Mouse (Mus musculus): Measurements from ENCODE around the gene Trpc7. TPM values are rescaled to one million over a fixed set of nuclear protein-coding genes. Genes with fewer than 3 reads are reported as not detected.

Gene Trpc7
- total RNA-seq, 2 experiments from 2014 or later: not detected

- no peak for DNase-seq
These were observed 105.1 kb downstream of the Trpc7 start for GRCm38 (mm10) chr13:56790683-56791082.

DNA sequence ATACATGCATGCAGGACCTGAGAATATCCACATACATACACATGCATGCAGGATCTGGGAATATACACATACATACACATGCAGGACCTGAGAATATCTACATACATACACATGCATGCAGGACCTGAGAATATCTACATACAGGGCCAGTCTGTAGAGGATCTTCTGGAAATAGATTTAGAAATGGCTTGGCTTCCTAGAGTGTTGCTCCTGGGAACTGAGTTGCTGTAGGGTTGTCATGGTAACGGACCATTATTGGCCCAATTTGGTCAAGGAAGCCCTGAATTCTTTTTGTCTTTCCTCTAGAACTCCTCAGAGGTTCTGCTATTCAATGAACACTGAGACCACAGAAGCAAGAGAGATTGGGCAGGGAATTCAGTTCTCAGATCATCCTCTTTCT lies 113.2 kb downstream of the Trpc7 start:
- DNase-seq: no peak

DNA sequence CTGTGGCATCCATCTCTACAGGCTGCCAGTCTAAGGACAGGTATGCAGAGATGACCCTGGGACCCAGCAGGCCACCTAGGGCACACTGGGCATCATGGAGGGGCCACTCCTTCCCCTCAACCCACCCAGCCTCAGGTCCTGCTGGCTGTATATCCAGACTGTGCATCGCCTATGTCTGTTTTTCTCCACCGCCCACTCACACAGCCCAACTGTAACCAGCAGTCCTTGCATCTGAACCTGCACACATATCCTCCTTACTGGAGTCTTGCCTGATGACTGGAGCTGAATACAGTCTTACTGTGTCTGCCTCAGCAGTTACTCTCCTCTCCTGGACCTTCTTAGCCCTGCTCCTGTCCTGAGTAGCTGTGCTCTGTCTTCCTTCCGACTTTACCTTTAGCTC lies 114.1 kb downstream of the Trpc7 start:
- no peak for DNase-seq

DNA sequence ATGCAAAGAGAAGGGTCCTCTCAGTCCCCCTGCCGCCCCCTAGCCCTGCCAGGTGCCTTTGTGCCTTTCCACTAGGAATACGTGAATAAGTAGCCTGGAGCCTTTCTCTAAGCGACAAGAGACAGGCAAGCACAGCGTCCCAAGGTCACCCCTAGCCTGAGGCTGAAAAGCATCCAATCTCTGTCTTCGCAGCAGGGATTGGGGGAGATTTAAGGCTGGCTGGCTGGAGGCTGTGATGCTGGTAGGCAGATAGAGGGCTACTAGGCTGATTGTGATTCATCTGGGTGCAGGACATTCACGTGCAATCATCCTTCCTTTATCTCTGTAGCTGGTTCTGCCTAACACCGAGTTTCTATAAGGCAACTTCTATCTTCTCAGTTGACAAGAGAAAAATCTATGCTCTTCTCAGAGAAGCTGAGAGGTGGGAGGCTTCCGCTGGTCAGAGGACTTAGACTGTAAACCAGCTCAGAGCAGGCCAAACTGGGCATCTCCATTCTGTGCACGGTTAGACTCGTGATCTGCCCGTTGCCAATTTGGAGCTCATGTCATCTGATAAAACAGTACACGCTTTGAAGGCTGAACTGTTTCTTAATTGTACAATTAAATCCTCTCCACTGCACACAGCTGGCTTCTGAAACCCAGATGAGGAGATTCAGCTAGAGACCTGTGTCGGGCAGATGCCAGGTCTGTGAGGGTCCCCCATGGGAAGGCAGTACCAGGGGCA lies 114.9 kb downstream of the Trpc7 start:
- no peak for DNase-seq

- DNase-seq: no peak
These were observed 121.5 kb downstream of the Trpc7 start for GRCm38 (mm10) chr13:56774304-56774703.

DNA sequence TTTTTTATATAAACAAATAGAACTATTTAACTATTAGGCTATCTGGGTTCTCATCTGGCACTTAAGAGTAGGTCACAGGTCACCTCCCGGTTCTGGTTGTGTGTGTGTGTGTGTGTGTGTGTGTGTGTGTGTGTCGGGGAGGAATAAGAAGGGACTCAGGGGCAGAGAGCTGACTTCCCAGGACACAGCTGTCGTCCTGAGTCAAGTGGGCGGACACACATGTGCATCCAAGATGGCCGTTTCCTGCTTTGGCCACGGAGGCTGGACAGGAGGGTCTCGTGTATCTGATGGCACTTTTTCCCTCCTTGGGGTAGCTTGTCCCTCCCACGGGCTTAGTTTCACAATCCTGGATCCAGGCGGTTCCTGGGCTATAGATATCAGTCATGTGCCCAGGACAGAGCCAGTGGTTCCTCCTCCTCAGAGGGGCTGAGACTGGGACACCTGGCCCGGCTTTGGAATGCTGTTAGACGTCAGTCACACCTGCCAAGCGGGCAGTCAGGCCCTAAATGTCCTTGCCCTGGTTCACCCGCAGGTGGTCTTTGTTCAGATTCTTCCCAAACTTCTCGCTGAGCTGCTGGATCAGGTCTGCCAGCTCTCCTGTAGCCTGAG lies 122.4 kb downstream of the Trpc7 start:
- DNase-seq: no peak

GRCm38 (mm10) chr13:56772592-56772991 lies 123.2 kb downstream of the Trpc7 start:
- no peak for DNase-seq

- DNase-seq: no peak
These were observed 125.0 kb downstream of the Trpc7 start for GRCm38 (mm10) chr13:56770786-56771185.

DNA sequence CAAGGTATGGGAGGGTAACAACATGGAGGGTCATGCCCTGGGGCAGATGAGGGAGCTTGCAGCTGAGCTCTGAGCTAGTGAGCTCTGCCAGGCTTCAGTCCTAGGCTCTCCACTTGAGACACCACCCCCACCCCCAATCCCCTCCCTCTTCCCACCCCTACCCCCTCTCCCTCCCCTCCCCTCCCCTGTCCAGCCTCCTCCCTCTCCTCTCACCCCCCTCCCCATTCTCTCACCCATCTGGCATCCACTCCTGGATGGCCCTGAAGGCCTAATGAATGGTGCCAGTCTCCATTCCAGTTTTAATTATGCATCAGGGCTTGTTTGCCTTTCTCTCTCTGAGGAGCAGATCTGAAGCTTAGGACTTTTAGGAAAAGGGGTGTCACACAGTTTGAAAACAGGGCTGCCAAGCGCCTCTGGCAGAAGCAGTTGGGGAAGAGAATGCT lies 125.6 kb downstream of the Trpc7 start:
- DNase-seq: no peak

GRCm38 (mm10) chr13:56769431-56769830 lies 126.4 kb downstream of the Trpc7 start:
- no peak for DNase-seq

DNA sequence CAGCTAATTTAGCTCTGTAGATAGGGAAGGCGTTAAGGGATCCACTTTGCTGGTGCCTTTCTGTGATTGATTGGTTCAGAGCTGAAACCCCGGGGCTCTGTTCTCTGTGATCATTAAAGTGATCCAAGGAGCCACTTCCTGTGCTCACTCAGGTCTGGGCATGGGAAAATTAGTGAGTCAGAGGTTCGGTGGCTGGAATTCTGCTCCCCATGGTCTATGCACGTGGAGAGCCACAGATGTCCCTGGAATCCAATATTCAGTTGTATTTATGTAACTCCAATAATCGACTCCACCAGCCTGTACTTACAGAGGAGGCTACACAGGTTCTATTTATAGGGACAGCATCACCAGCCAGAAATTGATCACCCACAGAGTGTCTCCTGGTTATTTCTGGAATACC lies 129.6 kb downstream of the Trpc7 start:
- DNase-seq: no peak

- no peak for DNase-seq
These were observed 130.3 kb downstream of the Trpc7 start for GRCm38 (mm10) chr13:56765284-56766032.

DNA sequence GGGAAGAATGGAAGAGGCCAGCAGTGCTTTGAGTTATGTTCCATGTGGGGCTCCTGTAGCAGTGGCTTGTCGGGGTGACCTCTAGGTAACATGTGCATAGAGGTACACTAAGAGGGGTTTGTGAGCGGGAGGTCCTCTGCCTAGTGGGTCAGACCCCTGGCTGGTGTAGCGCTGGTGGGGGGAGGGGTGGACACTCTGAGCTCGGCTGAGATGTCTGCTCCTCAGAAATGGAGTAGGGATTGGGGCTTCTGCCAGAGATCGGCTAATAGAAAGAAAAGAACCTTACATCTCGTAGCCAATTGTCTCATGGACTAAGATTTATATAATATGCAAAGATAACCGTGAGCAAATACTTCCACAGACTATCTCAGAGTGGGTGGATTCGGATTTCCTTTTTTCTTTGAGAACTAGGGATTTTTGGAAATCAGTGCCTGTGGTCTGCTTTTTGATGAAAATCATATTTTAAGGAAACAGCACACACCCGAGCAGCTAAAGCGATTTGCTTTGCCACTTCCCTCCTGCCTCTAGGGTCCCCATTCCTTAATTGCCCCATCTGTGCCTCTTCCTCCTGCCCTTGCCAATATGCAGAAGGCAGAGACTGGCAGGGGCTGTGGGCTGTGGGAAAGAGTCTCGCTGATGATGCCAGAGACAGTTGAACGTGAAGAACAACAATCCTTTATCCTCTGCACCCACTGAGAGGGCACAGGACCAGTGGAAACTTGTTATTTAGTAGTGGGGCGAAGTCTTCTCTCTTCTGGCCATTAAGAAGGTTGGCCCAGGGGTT lies 133.2 kb downstream of the Trpc7 start:
- no peak for DNase-seq

DNA sequence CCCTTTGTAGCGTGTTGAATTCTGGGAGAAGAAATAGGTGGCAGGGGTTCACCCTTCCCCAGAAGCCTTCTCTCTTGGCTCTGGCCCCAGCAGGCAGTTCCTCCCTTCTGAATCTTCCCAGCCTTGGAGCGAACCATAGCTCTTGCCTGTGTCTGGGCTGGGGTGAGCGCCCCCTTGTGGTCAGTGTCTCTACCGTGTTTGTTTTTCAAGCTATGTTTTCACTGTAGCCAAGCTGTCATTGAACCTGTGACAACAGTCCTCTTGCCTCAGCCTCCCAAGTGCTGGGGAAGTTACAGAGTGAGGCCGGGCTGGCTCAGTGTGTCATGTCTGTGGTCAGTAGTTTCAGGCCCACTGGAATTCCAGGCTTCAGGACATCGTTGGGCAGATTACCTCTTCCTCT lies 137.3 kb downstream of the Trpc7 start:
- DNase-seq: peak; percentile 72 to 85

GRCm38 (mm10) chr13:56757201-56757600 lies 138.6 kb downstream of the Trpc7 start:
- DNase-seq: no peak

DNA sequence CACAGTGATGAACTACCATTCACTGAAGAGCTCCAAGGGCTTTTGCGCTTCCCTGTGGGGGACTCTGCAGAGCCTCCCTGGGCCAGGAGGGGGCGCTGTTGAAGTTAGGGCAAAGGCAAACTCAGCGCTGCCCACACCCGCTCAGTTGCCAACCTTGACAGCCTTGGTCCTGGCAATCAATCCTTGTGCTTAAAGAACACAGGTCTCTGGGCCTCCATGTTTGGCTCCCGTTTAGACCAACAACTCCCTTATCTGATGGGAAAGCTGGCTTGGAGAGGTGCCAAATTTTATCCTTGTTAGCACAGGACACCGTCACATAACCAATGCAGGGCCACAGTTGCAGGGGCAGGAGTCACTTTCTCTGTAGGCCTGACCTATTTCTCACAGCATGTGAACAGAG lies 139.9 kb downstream of the Trpc7 start:
- peak; percentile 23 to 47 for DNase-seq

DNA sequence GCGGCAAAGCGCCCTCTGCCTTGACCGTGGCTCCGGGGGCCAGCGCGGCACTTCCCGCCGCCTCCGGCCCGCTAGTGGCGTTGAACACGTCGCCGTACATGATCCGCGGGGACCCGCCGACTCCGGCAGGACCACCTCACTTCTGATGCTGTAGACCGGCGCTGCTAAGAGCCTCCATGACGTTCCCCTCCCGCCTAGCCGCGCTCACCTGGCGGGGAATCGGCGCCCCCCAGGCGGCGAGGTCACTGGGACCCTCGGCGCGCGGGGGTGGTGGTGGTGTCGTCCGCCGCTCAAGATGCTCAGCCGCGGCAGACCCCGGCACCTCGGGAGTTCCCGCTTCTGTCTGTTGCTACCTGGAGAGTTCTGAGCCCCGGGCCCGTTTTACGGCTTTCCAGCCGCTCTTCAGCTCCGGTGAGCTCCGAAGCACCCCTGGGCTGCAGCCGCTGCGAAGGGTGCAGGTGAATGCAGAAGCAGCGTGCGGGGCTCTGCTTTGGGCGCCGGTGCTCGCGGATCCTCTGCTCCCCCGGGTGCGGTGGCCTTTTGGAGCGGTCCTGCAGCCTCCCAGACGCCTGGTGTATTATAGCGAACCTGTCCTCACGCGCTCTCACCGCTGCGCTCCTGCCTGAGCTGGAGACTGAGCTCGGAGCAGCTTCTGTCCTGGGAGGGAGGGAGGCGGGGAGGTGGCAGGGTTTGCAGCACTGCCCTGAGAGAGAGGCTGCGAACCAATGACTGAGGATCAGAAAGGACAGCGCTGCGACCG lies 142.4 kb downstream of the Trpc7 start, which contains the start of gene Gm45623:
Gene Gm45623, minus strand, starts transcription at position 636 of the 760 bp plus-strand sequence.
- DNase-seq: no peak

DNA sequence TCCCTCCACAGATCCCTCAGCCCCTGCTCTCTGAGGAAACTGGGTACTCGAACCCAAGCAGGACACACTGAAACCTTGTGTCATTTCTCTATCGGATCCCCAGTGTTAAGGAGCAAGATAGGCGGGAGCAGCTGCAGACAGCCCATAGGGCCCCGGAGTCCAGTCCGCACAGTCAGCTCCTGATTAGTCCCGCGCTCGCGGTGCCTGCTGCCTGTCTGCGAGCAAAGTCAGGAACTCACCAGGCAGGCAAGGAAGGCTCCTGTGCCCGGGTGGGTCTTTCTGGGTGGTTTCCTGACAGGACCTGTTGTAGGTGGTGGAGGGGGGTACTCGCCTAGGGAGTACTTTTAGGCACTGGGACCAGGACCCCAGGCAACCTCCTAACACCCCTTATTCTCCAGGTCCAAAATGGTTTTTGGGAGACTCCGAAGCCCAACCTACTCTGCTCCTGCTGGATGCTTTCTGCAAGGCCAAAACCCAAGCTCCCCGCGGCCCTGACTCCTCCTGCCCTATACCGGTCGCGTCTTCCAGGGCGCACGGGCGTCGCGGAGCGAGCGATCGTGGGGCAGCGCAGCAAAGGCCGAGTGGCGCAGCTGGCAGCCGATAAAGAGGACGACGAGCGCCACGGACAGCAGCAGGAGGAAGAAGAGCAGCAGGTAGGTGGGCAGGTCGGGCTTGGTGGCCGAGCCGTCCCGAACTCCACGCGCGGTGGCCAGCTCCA lies 143.2 kb downstream of the Trpc7 start:
- no peak for DNase-seq

- no peak for DNase-seq
These were observed 144.0 kb downstream of the Trpc7 start for GRCm38 (mm10) chr13:56751774-56752173.

- no peak for DNase-seq
These were observed 146.4 kb downstream of the Trpc7 start for GRCm38 (mm10) chr13:56749377-56749776.

DNA sequence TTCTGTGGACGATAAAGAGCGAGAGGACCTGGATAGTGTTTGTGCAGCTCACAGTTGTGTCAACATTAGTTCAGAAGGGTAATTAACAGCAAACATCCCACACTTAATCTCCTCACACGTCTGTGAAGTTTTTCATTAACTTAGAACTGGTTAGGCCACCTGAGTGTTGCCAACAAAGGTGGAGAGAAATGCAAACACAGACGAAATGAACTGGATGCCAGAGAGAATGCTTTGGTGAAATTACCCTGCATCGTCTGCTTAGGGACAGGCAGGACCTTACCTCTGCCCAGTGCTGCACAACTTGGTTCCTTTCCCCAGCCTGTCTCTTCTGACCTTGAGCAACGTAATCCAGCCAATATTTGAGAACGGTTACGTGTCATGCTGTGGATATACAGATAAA lies 148.2 kb downstream of the Trpc7 start:
- DNase-seq: no peak

Measured in heart, adult 18-20 months (tissue).